Mouse (Mus musculus): Measurements from ENCODE around the gene Fgf13. TPM values are rescaled to one million over a fixed set of nuclear protein-coding genes. Genes with fewer than 3 reads are reported as not detected.

The Fgf13 gene
- polyA plus RNA-seq, 1 experiment from 2014 or later, result 5.5 TPM

DNA sequence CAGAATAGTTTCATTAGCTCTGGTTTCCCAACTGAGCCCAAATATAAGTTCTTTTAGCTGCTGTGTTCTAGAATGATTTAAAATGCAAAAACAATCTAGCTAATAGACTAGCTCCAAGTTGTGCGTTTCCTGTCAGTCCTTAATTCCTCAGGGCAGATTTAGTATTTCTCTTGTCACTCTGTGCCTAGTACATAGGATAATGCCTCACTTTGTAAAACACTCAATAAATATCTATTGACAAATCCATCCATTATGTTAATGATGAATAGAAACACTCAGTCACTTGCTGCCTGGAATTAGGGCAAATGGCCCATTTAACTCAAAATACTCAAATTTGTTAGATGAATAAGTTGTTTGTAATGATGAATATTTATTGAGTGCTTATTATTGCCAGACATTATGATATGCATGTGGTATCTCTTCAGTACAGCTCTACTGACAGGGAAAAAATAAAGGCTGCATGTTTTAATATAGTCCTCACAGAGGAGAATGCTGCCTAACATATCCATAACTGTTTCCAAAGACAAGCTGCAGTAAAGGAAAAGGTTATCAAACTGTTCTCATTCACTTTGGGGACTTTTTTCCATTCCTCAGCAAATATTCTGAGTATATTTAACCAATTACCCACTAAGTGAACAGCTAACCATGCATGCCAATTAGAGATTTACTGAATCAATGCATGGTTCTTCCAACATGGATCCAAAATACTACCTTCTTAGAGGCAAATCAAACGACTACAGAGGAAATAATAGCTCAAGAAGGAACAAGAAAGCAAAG is 327.0 kb downstream of the Fgf13 start:
- Histone ChIP-seq H3K9me3 (ENCODE audit: control insufficient read depth, low read length) (no peaks in the 10 kb centered on the region), H3K4me1 (replicated peaks; ENCODE audit: control insufficient read depth, insufficient read depth, low read length) (no peaks in the 10 kb centered on the region), H3K9ac (ENCODE audit: low read depth, low read length) (no peak overlapping the region), H3K4me3 (ENCODE audit: low read depth, low read length) (no peak overlapping the region), H3K27ac (ENCODE audit: low read depth, low read length) (no peak overlapping the region), H3K27me3 (replicated peaks; ENCODE audit: control insufficient read depth, insufficient read depth, low read length) (no peaks in the 10 kb centered on the region), H3K36me3 (ENCODE audit: control insufficient read depth, insufficient read depth, low read length) (no peaks in the 10 kb centered on the region), H3K4me2 (no peak overlapping the region)
- DNase-seq (ENCODE audit: low spot score), result no peak
- ATAC-seq (replicated peaks; ENCODE audit: low FRiP score), result no peak
- WGBS, result 57% methylated on average over 2 of the region's 2 CpGs

- Histone ChIP-seq H3K9me3 (ENCODE audit: control insufficient read depth, low read length) (no peaks in the 10 kb centered on the region), H3K4me2 (no peak overlapping the region), H3K36me3 (ENCODE audit: control insufficient read depth, insufficient read depth, low read length) (no peaks in the 10 kb centered on the region), H3K4me3 (ENCODE audit: low read depth, low read length) (no peak overlapping the region), H3K4me1 (replicated peaks; ENCODE audit: control insufficient read depth, insufficient read depth, low read length) (no peaks in the 10 kb centered on the region), H3K9ac (ENCODE audit: low read depth, low read length) (no peak overlapping the region), H3K27ac (ENCODE audit: low read depth, low read length) (no peak overlapping the region), H3K27me3 (replicated peaks; ENCODE audit: control insufficient read depth, insufficient read depth, low read length) (no peaks in the 10 kb centered on the region)
- whole genome bisulfite sequencing, result 57% methylated on average over 3 of the region's 3 CpGs
- no peak for DNase-seq (ENCODE audit: low spot score)
- ATAC-seq (replicated peaks; ENCODE audit: low FRiP score), result no peak
Measured at GRCm38 (mm10) chrX:59220675-59221074, 347.2 kb downstream of the Fgf13 start.

DNA sequence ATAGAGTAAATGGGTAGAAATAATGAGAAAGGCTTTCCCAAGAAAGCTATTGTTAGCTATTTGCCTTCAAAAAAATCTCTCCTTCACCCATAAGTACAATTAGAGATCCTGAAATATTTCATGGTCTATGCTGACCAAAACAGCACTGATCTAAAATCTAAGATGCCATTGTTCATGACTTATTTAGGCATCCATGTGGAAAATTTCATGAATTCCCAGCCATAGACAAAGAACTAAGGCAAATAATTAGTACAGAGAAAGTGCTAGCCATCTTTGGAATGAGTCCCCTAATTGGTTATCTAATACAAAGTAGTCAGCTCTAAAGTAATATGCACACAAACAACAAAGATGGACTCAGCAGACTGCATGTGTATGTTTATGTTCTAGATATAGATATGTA is 366.7 kb downstream of the Fgf13 start:
- DNase-seq (ENCODE audit: low spot score) (no peak), ATAC-seq (replicated peaks; ENCODE audit: low FRiP score) (no peak)
- H3K4me2 ChIP-seq, result no peak overlapping the region
- no peak overlapping the region for H3K4me3 ChIP-seq (ENCODE audit: low read depth, low read length)
- H3K36me3 ChIP-seq (ENCODE audit: control insufficient read depth, insufficient read depth, low read length), result no peaks in the 10 kb centered on the region
- no peak overlapping the region for H3K9ac ChIP-seq (ENCODE audit: low read depth, low read length)
- H3K4me1 ChIP-seq (replicated peaks; ENCODE audit: control insufficient read depth, insufficient read depth, low read length), result no peaks in the 10 kb centered on the region
- H3K27me3 ChIP-seq (replicated peaks; ENCODE audit: control insufficient read depth, insufficient read depth, low read length), result no peaks in the 10 kb centered on the region
- no peak overlapping the region for H3K27ac ChIP-seq (ENCODE audit: low read depth, low read length)
- no peaks in the 10 kb centered on the region for H3K9me3 ChIP-seq (ENCODE audit: control insufficient read depth, low read length)

GRCm38 (mm10) chrX:59194149-59194548 is 373.7 kb downstream of the Fgf13 start:
- no peaks in the 10 kb centered on the region for H3K36me3 ChIP-seq (ENCODE audit: control insufficient read depth, insufficient read depth, low read length)

DNA sequence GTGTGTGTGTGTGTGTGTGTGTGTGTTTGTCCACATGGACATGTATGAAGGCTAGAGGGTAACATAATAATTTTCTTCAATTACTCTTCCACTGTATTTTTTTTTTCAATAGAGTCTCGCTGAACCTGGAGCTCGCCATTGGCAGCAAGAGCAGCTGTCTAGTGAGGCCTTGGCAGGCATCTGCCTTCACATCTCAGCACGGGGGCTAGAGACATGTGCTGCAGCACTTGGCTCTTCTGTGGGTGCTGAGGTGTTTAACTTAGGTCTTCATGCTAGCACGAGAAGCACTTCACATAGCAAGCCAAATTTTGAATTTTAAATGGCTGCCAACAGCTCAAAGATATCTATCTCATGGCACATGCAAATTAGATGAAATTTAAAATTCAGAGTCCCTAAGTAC is 380.9 kb downstream of the Fgf13 start:
- no peaks in the 10 kb centered on the region for H3K36me3 ChIP-seq (ENCODE audit: control insufficient read depth, insufficient read depth, low read length)
- H3K27me3 ChIP-seq (replicated peaks; ENCODE audit: control insufficient read depth, insufficient read depth, low read length), result no peaks in the 10 kb centered on the region
- no peak for DNase-seq (ENCODE audit: low spot score)
- WGBS, result 66% methylated on average over 4 of the region's 4 CpGs
- no peak overlapping the region for H3K27ac ChIP-seq (ENCODE audit: low read depth, low read length)
- H3K9ac ChIP-seq (ENCODE audit: low read depth, low read length), result no peak overlapping the region
- no peak for ATAC-seq (replicated peaks; ENCODE audit: low FRiP score)
- no peak overlapping the region for H3K4me3 ChIP-seq (ENCODE audit: low read depth, low read length)
- no peak overlapping the region for H3K4me2 ChIP-seq
- no peaks in the 10 kb centered on the region for H3K4me1 ChIP-seq (replicated peaks; ENCODE audit: control insufficient read depth, insufficient read depth, low read length)
- no peaks in the 10 kb centered on the region for H3K9me3 ChIP-seq (ENCODE audit: control insufficient read depth, low read length)

More at GRCm38 (mm10) chrX:59194149-59194548, 373.7 kb downstream of the Fgf13 start:
- no peak overlapping the region for H3K4me3 ChIP-seq (ENCODE audit: low read depth, low read length)
- no peak overlapping the region for H3K27ac ChIP-seq (ENCODE audit: low read depth, low read length)
- H3K9me3 ChIP-seq (ENCODE audit: control insufficient read depth, low read length), result no peaks in the 10 kb centered on the region
- no peaks in the 10 kb centered on the region for H3K27me3 ChIP-seq (replicated peaks; ENCODE audit: control insufficient read depth, insufficient read depth, low read length)
- no peak overlapping the region for H3K4me2 ChIP-seq
- H3K4me1 ChIP-seq (replicated peaks; ENCODE audit: control insufficient read depth, insufficient read depth, low read length), result no peaks in the 10 kb centered on the region
- ATAC-seq (replicated peaks; ENCODE audit: low FRiP score), result no peak
- WGBS, result 69% methylated on average over 4 of the region's 4 CpGs
- H3K9ac ChIP-seq (ENCODE audit: low read depth, low read length), result no peak overlapping the region
- no peak for DNase-seq (ENCODE audit: low spot score)

DNA sequence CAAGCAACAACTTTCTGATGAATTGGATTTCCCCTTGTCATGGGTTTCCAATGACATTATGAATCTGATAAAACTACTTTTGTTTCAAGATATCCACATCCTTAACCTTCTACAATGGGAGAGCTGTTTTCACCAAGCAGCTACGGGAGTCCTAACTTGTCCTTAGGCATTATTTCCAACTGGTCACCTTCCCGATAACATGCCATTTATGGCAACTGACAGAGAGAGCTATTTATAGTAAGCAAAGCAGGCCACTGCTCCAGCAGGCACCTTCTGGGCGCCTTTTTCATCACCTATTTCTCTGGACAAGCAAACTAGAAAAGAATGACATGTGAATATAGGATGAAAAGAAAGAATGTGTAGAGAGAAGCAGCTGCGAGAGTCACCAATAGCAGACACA is 385.5 kb downstream of the Fgf13 start:
- H3K27ac ChIP-seq (ENCODE audit: low read depth, low read length), result no peak overlapping the region
- WGBS, result 64% methylated on average over 4 of the region's 4 CpGs

DNA sequence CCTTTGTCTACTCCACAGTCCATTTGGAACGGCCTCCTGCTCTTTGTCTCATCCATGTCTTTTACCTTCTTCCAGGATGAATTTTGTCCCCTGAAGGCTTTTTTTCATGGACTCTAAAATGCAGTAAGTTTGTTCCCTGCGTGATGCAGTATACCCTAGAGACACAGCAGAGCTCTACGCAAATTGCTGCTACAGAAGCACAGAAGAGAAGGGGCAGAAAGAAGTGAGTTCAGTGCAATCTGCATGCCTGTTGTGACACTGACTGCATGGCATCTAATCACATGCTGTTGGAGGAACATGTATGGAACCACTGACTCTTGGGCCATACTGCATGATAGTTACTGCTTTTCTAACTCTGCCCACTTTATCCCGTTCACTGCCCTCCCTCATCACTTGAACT is 388.2 kb downstream of the Fgf13 start:
- Histone ChIP-seq H3K4me3 (ENCODE audit: low read depth, low read length) (no peak overlapping the region), H3K4me1 (replicated peaks; ENCODE audit: control insufficient read depth, insufficient read depth, low read length) (no peaks in the 10 kb centered on the region), H3K9me3 (ENCODE audit: control insufficient read depth, low read length) (no peaks in the 10 kb centered on the region), H3K27me3 (replicated peaks; ENCODE audit: control insufficient read depth, insufficient read depth, low read length) (no peaks in the 10 kb centered on the region), H3K27ac (ENCODE audit: low read depth, low read length) (no peak overlapping the region), H3K9ac (ENCODE audit: low read depth, low read length) (no peak overlapping the region), H3K36me3 (ENCODE audit: control insufficient read depth, insufficient read depth, low read length) (no peaks in the 10 kb centered on the region), H3K4me2 (no peak overlapping the region)
- 63% methylated on average over 4 of the region's 4 CpGs for WGBS
- ATAC-seq (replicated peaks; ENCODE audit: low FRiP score), result no peak
- no peak for DNase-seq (ENCODE audit: low spot score)

More for the DNA sequence above, 385.5 kb downstream of the Fgf13 start:
- Histone ChIP-seq H3K4me3 (ENCODE audit: low read depth, low read length) (no peak overlapping the region), H3K36me3 (ENCODE audit: control insufficient read depth, insufficient read depth, low read length) (no peaks in the 10 kb centered on the region), H3K4me1 (replicated peaks; ENCODE audit: control insufficient read depth, insufficient read depth, low read length) (no peaks in the 10 kb centered on the region), H3K9me3 (ENCODE audit: control insufficient read depth, low read length) (no peaks in the 10 kb centered on the region), H3K4me2 (no peak overlapping the region), H3K9ac (ENCODE audit: low read depth, low read length) (no peak overlapping the region), H3K27me3 (replicated peaks; ENCODE audit: control insufficient read depth, insufficient read depth, low read length) (no peaks in the 10 kb centered on the region)
- DNase-seq (ENCODE audit: low spot score), result no peak
- no peak for ATAC-seq (replicated peaks; ENCODE audit: low FRiP score)

DNA sequence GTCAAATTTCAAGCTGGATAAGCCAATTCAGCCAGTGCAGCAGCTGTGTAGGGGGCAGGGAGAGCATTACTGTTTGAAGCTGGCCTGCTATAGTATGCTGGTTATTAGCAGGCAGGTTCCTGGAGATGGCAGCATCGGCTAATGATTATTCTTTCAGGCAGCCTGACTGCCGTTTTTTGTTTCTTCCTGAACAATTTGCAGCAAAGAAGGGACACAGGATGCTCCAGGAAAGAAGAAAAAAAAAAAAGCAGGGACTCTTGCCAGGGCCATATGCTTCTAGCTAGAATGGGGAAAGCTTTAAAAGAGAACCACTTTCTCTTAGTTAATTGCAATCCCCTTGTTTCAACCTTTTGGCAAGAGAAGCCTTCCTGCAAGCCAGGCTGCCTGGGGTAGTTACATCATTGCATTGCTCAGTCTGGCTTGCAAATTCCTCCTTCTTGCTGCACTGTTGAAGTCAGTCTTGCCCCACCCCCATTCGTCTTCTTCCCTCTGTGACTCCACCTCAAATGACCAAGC is 388.7 kb downstream of the Fgf13 start:
- Histone ChIP-seq H3K27me3 (replicated peaks; ENCODE audit: control insufficient read depth, insufficient read depth, low read length) (no peaks in the 10 kb centered on the region), H3K4me2 (no peak overlapping the region), H3K4me1 (replicated peaks; ENCODE audit: control insufficient read depth, insufficient read depth, low read length) (no peaks in the 10 kb centered on the region), H3K9me3 (ENCODE audit: control insufficient read depth, low read length) (no peaks in the 10 kb centered on the region), H3K27ac (ENCODE audit: low read depth, low read length) (no peak overlapping the region), H3K9ac (ENCODE audit: low read depth, low read length) (no peak overlapping the region), H3K4me3 (ENCODE audit: low read depth, low read length) (no peak overlapping the region), H3K36me3 (ENCODE audit: control insufficient read depth, insufficient read depth, low read length) (no peaks in the 10 kb centered on the region)
- ATAC-seq (replicated peaks; ENCODE audit: low FRiP score) (no peak), DNase-seq (ENCODE audit: low spot score) (no peak)
- 31% methylated on average over 3 of the region's 3 CpGs for WGBS

DNA sequence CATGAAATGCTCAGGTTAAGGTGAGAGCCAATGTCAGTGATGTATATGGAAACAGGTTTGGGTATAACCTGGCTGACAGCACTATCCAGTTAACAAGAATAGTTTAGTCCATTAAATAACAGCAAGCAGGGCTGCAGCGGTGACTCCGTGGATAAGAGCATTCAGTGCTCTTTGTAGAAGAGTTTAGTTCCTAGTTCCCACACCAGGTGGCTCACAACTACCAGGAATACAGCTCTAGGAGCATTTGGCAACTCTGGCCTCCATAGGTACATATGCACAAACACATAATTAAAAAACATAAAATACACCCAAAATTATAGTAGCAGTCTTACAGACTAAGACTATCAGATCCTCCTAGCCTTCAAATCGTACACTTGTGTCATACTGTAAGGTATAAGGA is 390.2 kb downstream of the Fgf13 start:
- ATAC-seq (replicated peaks; ENCODE audit: low FRiP score) (no peak), DNase-seq (ENCODE audit: low spot score) (no peak)
- Histone ChIP-seq H3K36me3 (ENCODE audit: control insufficient read depth, insufficient read depth, low read length) (no peaks in the 10 kb centered on the region), H3K9me3 (ENCODE audit: control insufficient read depth, low read length) (no peaks in the 10 kb centered on the region), H3K9ac (ENCODE audit: low read depth, low read length) (no peak overlapping the region), H3K4me1 (replicated peaks; ENCODE audit: control insufficient read depth, insufficient read depth, low read length) (no peaks in the 10 kb centered on the region), H3K4me2 (no peak overlapping the region), H3K27ac (ENCODE audit: low read depth, low read length) (no peak overlapping the region), H3K4me3 (ENCODE audit: low read depth, low read length) (no peak overlapping the region), H3K27me3 (replicated peaks; ENCODE audit: control insufficient read depth, insufficient read depth, low read length) (no peaks in the 10 kb centered on the region)
- 65% methylated on average over 3 of the region's 3 CpGs for WGBS
